Mouse (Mus musculus) layer of hippocampus, adult 11-12 months (tissue): ENCODE results near the gene Egflam.

Experiments used
- DNase-seq: peaks from one replicate; pipeline ENCODE4 v3.0.0; 2022; ENCODE audit warnings: low spot score

The Egflam gene

GRCm38 (mm10) chr15:7216581-7217272 is 181.5 kb downstream of the Egflam start:
- no peak for DNase-seq

GRCm38 (mm10) chr15:7215845-7216244 is 182.3 kb downstream of the Egflam start:
- no peak for DNase-seq

- no peak for DNase-seq
Measured at GRCm38 (mm10) chr15:7213683-7214082, 184.5 kb downstream of the Egflam start.

GRCm38 (mm10) chr15:7208180-7208579 is 190.0 kb downstream of the Egflam start:
- DNase-seq: no peak

GRCm38 (mm10) chr15:7207292-7207691 is 190.9 kb downstream of the Egflam start:
- no peak for DNase-seq

GRCm38 (mm10) chr15:7206110-7206509 is 192.1 kb downstream of the Egflam start:
- DNase-seq: no peak

GRCm38 (mm10) chr15:7204917-7205316 is 193.3 kb downstream of the Egflam start:
- no peak for DNase-seq

- no peak for DNase-seq
Measured at GRCm38 (mm10) chr15:7203606-7204330, 194.4 kb downstream of the Egflam start.

GRCm38 (mm10) chr15:7202981-7203380 is 195.2 kb downstream of the Egflam start:
- DNase-seq: no peak

GRCm38 (mm10) chr15:7201421-7202380 is 196.5 kb downstream of the Egflam start:
- DNase-seq: no peak

GRCm38 (mm10) chr15:7200286-7200685 is 197.9 kb downstream of the Egflam start:
- DNase-seq: no peak

GRCm38 (mm10) chr15:7198816-7199215 is 199.4 kb downstream of the Egflam start:
- peak; percentile 61 for DNase-seq

GRCm38 (mm10) chr15:7197652-7198445 is 200.3 kb downstream of the Egflam start:
- no peak for DNase-seq

- DNase-seq: peak; percentile 30
Measured at GRCm38 (mm10) chr15:7194748-7195221, 203.4 kb downstream of the Egflam start.

- DNase-seq: peak; percentile 49
Measured at GRCm38 (mm10) chr15:7194147-7194720, 204.0 kb downstream of the Egflam start.

GRCm38 (mm10) chr15:7192582-7192981 is 205.6 kb downstream of the Egflam start:
- DNase-seq: no peak

- DNase-seq: no peak
Measured at GRCm38 (mm10) chr15:7191074-7191473, 207.1 kb downstream of the Egflam start.

- DNase-seq: no peak
Measured at GRCm38 (mm10) chr15:7189678-7190454, 208.3 kb downstream of the Egflam start.

GRCm38 (mm10) chr15:7187682-7188081 is 210.5 kb downstream of the Egflam start:
- DNase-seq: no peak

- DNase-seq: peak; percentile 44
Measured at GRCm38 (mm10) chr15:7180576-7180975, 217.6 kb downstream of the Egflam start.
